Comparison of ENCODE assay signal across 23 mouse cellular contexts in genomic region chr2:27251434-27251833, GRCm38 (mm10). TPM values are rescaled to one million over a fixed set of nuclear protein-coding genes. Genes with fewer than 3 reads are reported as not detected.
DNase-seq lines count a peak whose midpoint lies in the region; ATAC-seq and TF ChIP-seq lines count a peak whose summit lies in the region.
"Had no signal": no experiment of that assay in that cellular context is flagged by ENCODE, and none has a peak within 500 bp of the region (broad histone marks: within the 10 kb centered on the region; RNA-seq: fewer than 3 reads in every experiment).

No protein-coding gene starts in this region.

- H3K36me3 ChIP-seq in forebrain, postnatal 0 days (ENCODE audit: insufficient read depth) = no peaks in the 10 kb centered on the region
- no peaks in the 10 kb centered on the region for H3K36me3 ChIP-seq in forebrain, embryonic 12.5 days (replicated peaks)
- H3K36me3 ChIP-seq in kidney, postnatal 0 days (ENCODE audit: insufficient read depth, low read length) = no peaks in the 10 kb centered on the region
- no peaks in the 10 kb centered on the region for H3K36me3 ChIP-seq in kidney, embryonic 16.5 days (ENCODE audit: insufficient read depth, low read length)
- H3K36me3 ChIP-seq: neural tube, embryonic 15.5 days had no signal

- no peak for ATAC-seq in forebrain, postnatal 0 days
- no peak for ATAC-seq in forebrain, embryonic 12.5 days (ENCODE audit: low FRiP score)
- no peak for ATAC-seq in kidney, postnatal 0 days (replicated peaks; ENCODE audit: low FRiP score, low read depth)
- ATAC-seq in kidney, embryonic 16.5 days (ENCODE audit: low FRiP score, low TSS enrichment) = no peak
- no peak for ATAC-seq in inflammation-experienced regulatory T-cells, adult 6 months
- no peak for ATAC-seq in erythroblast, adult 5-6 weeks (replicated peaks; ENCODE audit: low FRiP score, poor library complexity, severe bottlenecking)
- ATAC-seq: activated CD4-positive, CD25-positive, alpha-beta regulatory T cell, adult 4 months; forebrain, embryonic 14.5 days; midbrain, embryonic 16.5 days; Patski had no signal

- DNase-seq in forebrain, postnatal 0 days = no peak
- DNase-seq in kidney, postnatal 0 days (ENCODE audit: low spot score) = no peak
- peak; percentile 1 for DNase-seq in right cerebral cortex, postnatal 14 days
- no peak for DNase-seq in right cerebral cortex, postnatal 25 days
- DNase-seq: cerebellum, adult 9-10 months; gastrocnemius, postnatal 36 days; kidney, adult 18-20 months; kidney, postnatal 4 days; lung, postnatal 4 days; right cerebral cortex, postnatal 4 days; thymus, postnatal 4 days had no signal

- no peaks in the 10 kb centered on the region for H3K4me1 ChIP-seq in forebrain, postnatal 0 days (ENCODE audit: insufficient read depth)
- H3K4me1 ChIP-seq in forebrain, embryonic 12.5 days = no peaks in the 10 kb centered on the region
- peaks cover 14% of the 10 kb centered on the region for H3K4me1 ChIP-seq in kidney, postnatal 0 days (replicated peaks; ENCODE audit: insufficient read depth, low read length)
- peaks cover 16% of the 10 kb centered on the region for H3K4me1 ChIP-seq in kidney, embryonic 16.5 days (ENCODE audit: insufficient read depth, low read length)

- no peak overlapping the region for H3K9ac ChIP-seq in forebrain, postnatal 0 days
- no peak overlapping the region for H3K9ac ChIP-seq in forebrain, embryonic 12.5 days
- H3K9ac ChIP-seq in kidney, postnatal 0 days (ENCODE audit: low read depth, low read length) = no peak overlapping the region
- H3K9ac ChIP-seq in kidney, embryonic 16.5 days (replicated peaks; ENCODE audit: low read length) = no peak overlapping the region
- H3K9ac ChIP-seq: hindbrain, embryonic 14.5 days; neural tube, embryonic 15.5 days had no signal

- no peaks in the 10 kb centered on the region for H3K9me3 ChIP-seq in forebrain, postnatal 0 days (ENCODE audit: low read length)
- H3K9me3 ChIP-seq in forebrain, embryonic 12.5 days = no peaks in the 10 kb centered on the region
- no peaks in the 10 kb centered on the region for H3K9me3 ChIP-seq in kidney, postnatal 0 days (replicated peaks; ENCODE audit: low read length)
- no peaks in the 10 kb centered on the region for H3K9me3 ChIP-seq in kidney, embryonic 16.5 days (ENCODE audit: low read length)
- H3K9me3 ChIP-seq: neural tube, embryonic 15.5 days had no signal

- 0 out of 2 replicates have a peak, but pooled peaks have one; percentile 3 for TF ChIP-seq CTCF in forebrain, postnatal 0 days (IDR thresholded peaks at IDR 0.05; ENCODE audit: low read depth)
- TF ChIP-seq CTCF in kidney, postnatal 0 days (IDR thresholded peaks at IDR 0.05; ENCODE audit: low read depth) = peak; percentile 45; the same call in 1 of the 2 replicates

- no peaks in the 10 kb centered on the region for H3K27me3 ChIP-seq in forebrain, postnatal 0 days (ENCODE audit: insufficient read depth, low read length)
- no peaks in the 10 kb centered on the region for H3K27me3 ChIP-seq in forebrain, embryonic 12.5 days
- no peaks in the 10 kb centered on the region for H3K27me3 ChIP-seq in kidney, postnatal 0 days (ENCODE audit: insufficient read depth, low read length)
- no peaks in the 10 kb centered on the region for H3K27me3 ChIP-seq in kidney, embryonic 16.5 days (ENCODE audit: insufficient read depth, low read length)
- H3K27me3 ChIP-seq: neural tube, embryonic 15.5 days had no signal

- H3K4me3 ChIP-seq in forebrain, postnatal 0 days (ENCODE audit: low read depth, low read length) = no peak overlapping the region
- H3K4me3 ChIP-seq in forebrain, embryonic 12.5 days (replicated peaks) = no peak overlapping the region
- H3K4me3 ChIP-seq in kidney, postnatal 0 days (replicated peaks; ENCODE audit: low read depth, low read length) = no peak overlapping the region
- H3K4me3 ChIP-seq in kidney, embryonic 16.5 days (ENCODE audit: low read length) = no peak overlapping the region
- H3K4me3 ChIP-seq: erythroblast, embryonic 14.5 days; neural tube, embryonic 15.5 days had no signal

- H3K27ac ChIP-seq in forebrain, postnatal 0 days (ENCODE audit: low read depth, low read length) = no peak overlapping the region
- H3K27ac ChIP-seq in forebrain, embryonic 12.5 days = no peak overlapping the region
- H3K27ac ChIP-seq in kidney, postnatal 0 days = no peak overlapping the region
- H3K27ac ChIP-seq in kidney, embryonic 16.5 days (ENCODE audit: low read length) = no peak overlapping the region
- H3K27ac ChIP-seq: hindbrain, embryonic 14.5 days; neural tube, embryonic 15.5 days had no signal

- H3K4me2 ChIP-seq in forebrain, postnatal 0 days (ENCODE audit: low read depth) = no peak overlapping the region
- H3K4me2 ChIP-seq in forebrain, embryonic 12.5 days = no peak overlapping the region
- no peak overlapping the region for H3K4me2 ChIP-seq in kidney, postnatal 0 days (ENCODE audit: low read length)
- no peak overlapping the region for H3K4me2 ChIP-seq in kidney, embryonic 16.5 days (replicated peaks; ENCODE audit: low read depth, low read length)
- H3K4me2 ChIP-seq: heart, embryonic 11.5 days; hindbrain, embryonic 14.5 days; neural tube, embryonic 15.5 days had no signal

RNA-seq across cellular contexts. Expression of gene Sardh, which starts 3.3 kb away (rescaled TPM):
- total RNA-seq in forebrain, postnatal 0 days (2014; rRNA removed) = 7.2 and 7.5 TPM in 2 replicates
- polyA plus RNA-seq in forebrain, postnatal 0 days (2015; fragmentation: Nextera tagmentation; extraction: Ambion mirVana) = 5.7 and 6.2 TPM in 2 replicates
- polyA plus RNA-seq in forebrain, embryonic 12.5 days (2016; fragmentation: Nextera tagmentation; extraction: Ambion mirVana) = 2.6 and 5.8 TPM in 2 replicates
- 48.6 and 63.5 TPM in 2 replicates for polyA plus RNA-seq in kidney, postnatal 0 days (2015; fragmentation: Nextera tagmentation; extraction: Ambion mirVana)
- 64.7 and 71.3 TPM in 2 replicates for polyA plus RNA-seq in kidney, embryonic 16.5 days (2015; fragmentation: Nextera tagmentation; extraction: Ambion mirVana)
- 1 to 10 TPM in 2 of 3 experiments, not detected in 1; 6.3 to 7.3 TPM for polyA plus RNA-seq in inflammation-experienced regulatory T-cells, adult 6 months (2017; shearing (Covaris generic))
- total RNA-seq in erythroblast, adult 5-6 weeks (2015; ENCODE audit: low replicate concordance) = not detected in 2 replicates
- 0.60 TPM in 1 of 2 replicates, not detected in the other for total RNA-seq in erythroblast, adult 5-6 weeks (2017; ENCODE audit: low replicate concordance)
